Mouse (Mus musculus): ENCODE data around the gene Tmem211. TPM values are rescaled to one million over a fixed set of nuclear protein-coding genes. Genes with fewer than 3 reads are reported as not detected.

Gene Tmem211
- polyA plus RNA-seq, 2 experiments = not detected

- TF ChIP-seq EP300 (IDR thresholded peaks at IDR 0.05; ENCODE audit: low read depth) (no peak), CTCF (IDR thresholded peaks at IDR 0.05; ENCODE audit: low read depth) (no peak)
- DNase-seq (ENCODE audit: low read depth in 3 of 3, low spot score in 3 of 3) (no peak), ATAC-seq (ENCODE audit: insufficient read depth) (no peak)
- no peak overlapping the region for H3K4me2 ChIP-seq (ENCODE audit: low read depth)
- H3K36me3 ChIP-seq (replicated peaks; ENCODE audit: control insufficient read depth, insufficient read depth, low read depth) = no peaks in the 10 kb centered on the region
- H3K27me3 ChIP-seq (ENCODE audit: control insufficient read depth, insufficient read depth, low read length) = no peaks in the 10 kb centered on the region; the same call in 1 of the 2 replicates
- no peaks in the 10 kb centered on the region for H3K9me3 ChIP-seq (ENCODE audit: control insufficient read depth, low read length)
- H3K9ac ChIP-seq (replicated peaks) = no peak overlapping the region
- H3K4me1 ChIP-seq (replicated peaks; ENCODE audit: control insufficient read depth in 2 of 2, insufficient read depth in 2 of 2, low read length in 1 of 2) = no peaks in the 10 kb centered on the region
- H3K27ac ChIP-seq = no peak overlapping the region
- no peak overlapping the region for H3K4me3 ChIP-seq (ENCODE audit: insufficient read depth in 1 of 2, low read depth in 2 of 2, low read length in 2 of 2)
- 77% methylated on average over 7 of the region's 7 CpGs for WGBS (ENCODE audit: insufficient replicate concordance)
These were observed 54.8 kb downstream of the Tmem211 start for GRCm38 (mm10) chr5:113281557-113281956.

GRCm38 (mm10) chr5:113283726-113284125 lies 57.0 kb downstream of the Tmem211 start:
- Histone ChIP-seq H3K4me1 (replicated peaks; ENCODE audit: control insufficient read depth in 2 of 2, insufficient read depth in 2 of 2, low read length in 1 of 2) (no peaks in the 10 kb centered on the region), H3K36me3 (replicated peaks; ENCODE audit: control insufficient read depth, insufficient read depth, low read depth) (no peaks in the 10 kb centered on the region), H3K27ac (no peak overlapping the region), H3K4me3 (ENCODE audit: insufficient read depth in 1 of 2, low read depth in 2 of 2, low read length in 2 of 2) (no peak overlapping the region), H3K4me2 (ENCODE audit: low read depth) (no peak overlapping the region), H3K9me3 (ENCODE audit: control insufficient read depth, low read length) (no peaks in the 10 kb centered on the region), H3K27me3 (ENCODE audit: control insufficient read depth, insufficient read depth, low read length) (no peaks in the 10 kb centered on the region; the same call in 1 of the 2 replicates), H3K9ac (replicated peaks) (no peak overlapping the region)
- no peak for TF ChIP-seq EP300 (IDR thresholded peaks at IDR 0.05; ENCODE audit: low read depth)
- TF ChIP-seq CTCF (IDR thresholded peaks at IDR 0.05; ENCODE audit: low read depth) = no peak
- ATAC-seq (ENCODE audit: insufficient read depth) (no peak), DNase-seq (ENCODE audit: low read depth in 3 of 3, low spot score in 3 of 3) (no peak)
- WGBS (ENCODE audit: insufficient replicate concordance) = 14% methylated on average over 2 of the region's 2 CpGs

GRCm38 (mm10) chr5:113285541-113285940 lies 58.8 kb downstream of the Tmem211 start:
- 50% methylated on average over 16 of the region's 16 CpGs for WGBS (ENCODE audit: insufficient replicate concordance)
- Histone ChIP-seq H3K4me2 (ENCODE audit: low read depth) (no peak overlapping the region), H3K36me3 (replicated peaks; ENCODE audit: control insufficient read depth, insufficient read depth, low read depth) (no peaks in the 10 kb centered on the region), H3K4me1 (replicated peaks; ENCODE audit: control insufficient read depth in 2 of 2, insufficient read depth in 2 of 2, low read length in 1 of 2) (no peaks in the 10 kb centered on the region), H3K4me3 (ENCODE audit: insufficient read depth in 1 of 2, low read depth in 2 of 2, low read length in 2 of 2) (no peak overlapping the region), H3K9ac (replicated peaks) (no peak overlapping the region), H3K9me3 (ENCODE audit: control insufficient read depth, low read length) (no peaks in the 10 kb centered on the region), H3K27me3 (ENCODE audit: control insufficient read depth, insufficient read depth, low read length) (no peaks in the 10 kb centered on the region; the same call in 1 of the 2 replicates), H3K27ac (no peak overlapping the region)
- DNase-seq (ENCODE audit: low read depth in 3 of 3, low spot score in 3 of 3) (no peak), ATAC-seq (ENCODE audit: insufficient read depth) (no peak)
- no peak for TF ChIP-seq CTCF (IDR thresholded peaks at IDR 0.05; ENCODE audit: low read depth)
- no peak for TF ChIP-seq EP300 (IDR thresholded peaks at IDR 0.05; ENCODE audit: low read depth)

- no peak for DNase-seq (ENCODE audit: low read depth in 3 of 3, low spot score in 3 of 3)
- H3K27ac ChIP-seq = no peak overlapping the region
- no peak for TF ChIP-seq EP300 (IDR thresholded peaks at IDR 0.05; ENCODE audit: low read depth)
- no peak for TF ChIP-seq CTCF (IDR thresholded peaks at IDR 0.05; ENCODE audit: low read depth)
- H3K4me1 ChIP-seq (replicated peaks; ENCODE audit: control insufficient read depth in 2 of 2, insufficient read depth in 2 of 2, low read length in 1 of 2) = no peaks in the 10 kb centered on the region
- WGBS (ENCODE audit: insufficient replicate concordance) = 59% methylated on average over 11 of the region's 11 CpGs
- H3K36me3 ChIP-seq (replicated peaks; ENCODE audit: control insufficient read depth, insufficient read depth, low read depth) = no peaks in the 10 kb centered on the region
- H3K9ac ChIP-seq (replicated peaks) = no peak overlapping the region
- H3K9me3 ChIP-seq (ENCODE audit: control insufficient read depth, low read length) = no peaks in the 10 kb centered on the region
- H3K27me3 ChIP-seq (ENCODE audit: control insufficient read depth, insufficient read depth, low read length) = no peaks in the 10 kb centered on the region; the same call in 1 of the 2 replicates
- H3K4me3 ChIP-seq (ENCODE audit: insufficient read depth in 1 of 2, low read depth in 2 of 2, low read length in 2 of 2) = no peak overlapping the region
- H3K4me2 ChIP-seq (ENCODE audit: low read depth) = no peak overlapping the region
- no peak for ATAC-seq (ENCODE audit: insufficient read depth)
These were observed 59.3 kb downstream of the Tmem211 start for GRCm38 (mm10) chr5:113286048-113286447.

GRCm38 (mm10) chr5:113286591-113287520 lies 60.1 kb downstream of the Tmem211 start:
- H3K36me3 ChIP-seq (replicated peaks; ENCODE audit: control insufficient read depth, insufficient read depth, low read depth) = no peaks in the 10 kb centered on the region
- no peak for DNase-seq (ENCODE audit: low read depth in 3 of 3, low spot score in 3 of 3)
- no peak overlapping the region for H3K27ac ChIP-seq
- no peak for ATAC-seq (ENCODE audit: insufficient read depth)
- H3K9ac ChIP-seq (replicated peaks) = no peak overlapping the region
- no peaks in the 10 kb centered on the region for H3K9me3 ChIP-seq (ENCODE audit: control insufficient read depth, low read length)
- peak; percentile 81 for TF ChIP-seq CTCF (IDR thresholded peaks at IDR 0.05; ENCODE audit: low read depth)
- no peak for TF ChIP-seq EP300 (IDR thresholded peaks at IDR 0.05; ENCODE audit: low read depth)
- H3K4me3 ChIP-seq (ENCODE audit: insufficient read depth in 1 of 2, low read depth in 2 of 2, low read length in 2 of 2) = no peak overlapping the region
- no peak overlapping the region for H3K4me2 ChIP-seq (ENCODE audit: low read depth)
- H3K27me3 ChIP-seq (ENCODE audit: control insufficient read depth, insufficient read depth, low read length) = no peaks in the 10 kb centered on the region; the same call in 1 of the 2 replicates
- no peaks in the 10 kb centered on the region for H3K4me1 ChIP-seq (replicated peaks; ENCODE audit: control insufficient read depth in 2 of 2, insufficient read depth in 2 of 2, low read length in 1 of 2)
- WGBS (ENCODE audit: insufficient replicate concordance) = 5% methylated on average over 54 of the region's 60 CpGs
